Mouse (Mus musculus) megakaryocyte, embryonic 14.5 days (primary cell): Measurements from ENCODE around the gene Msl1.

ENCODE experiments used
- FLI1 ChIP-seq: IDR thresholded peaks from 2 replicates; pipeline ENCODE4 v1.6.1; 2012; ENCODE audit warnings: low read length, inconsistent platforms, mixed read lengths
- GATA1 ChIP-seq: IDR thresholded peaks from 3 replicates; pipeline ENCODE4 v1.6.1; 2012; ENCODE audit warnings: mixed read lengths, low read length, inconsistent platforms, borderline replicate concordance

DNA sequence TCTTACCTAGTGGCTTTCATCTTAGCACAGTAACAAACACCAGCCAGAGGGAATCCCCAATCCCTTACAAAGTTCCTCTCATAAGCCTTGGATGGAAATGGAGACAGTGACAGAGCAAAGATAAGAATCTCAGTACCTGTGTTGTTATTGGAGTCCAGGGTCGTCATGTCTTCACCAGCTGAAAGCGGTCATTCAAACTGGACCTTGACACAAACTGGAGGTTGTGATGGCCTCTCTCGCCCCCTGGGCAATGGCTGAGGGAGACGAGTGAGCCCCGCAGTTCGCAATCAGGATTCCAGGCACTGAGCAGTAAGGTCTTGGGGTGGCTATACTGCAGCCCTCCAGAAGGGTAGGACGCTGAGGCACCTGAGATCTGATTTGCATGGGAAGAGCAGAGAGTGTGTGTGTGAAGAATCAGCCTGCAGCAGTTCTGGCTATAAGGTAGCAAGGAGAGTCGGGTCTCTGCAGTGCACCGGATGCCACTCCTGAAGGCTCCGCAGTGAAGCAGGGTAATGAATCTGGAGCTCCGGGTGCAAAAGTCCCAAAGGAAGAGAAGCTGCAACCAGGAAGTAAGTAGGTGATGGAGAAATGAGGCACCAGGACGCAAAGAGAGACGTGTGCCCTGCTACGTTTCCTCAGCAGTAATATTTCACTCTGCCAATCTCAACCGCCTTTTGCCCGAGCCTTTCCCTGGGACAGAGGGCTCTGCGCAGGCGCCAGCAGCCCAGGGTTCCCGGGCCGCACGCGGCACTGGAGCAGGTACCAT is 20.6 kb upstream of the Msl1 start, which contains the start of gene Nr1d1:
- TF ChIP-seq GATA1 = no peak
- no peak for TF ChIP-seq FLI1
